Mouse (Mus musculus) liver, embryonic 15.5 days (tissue): ENCODE results near the gene Fam161a. TPM values are rescaled to one million over a fixed set of nuclear protein-coding genes. Genes with fewer than 3 reads are reported as not detected.

ENCODE experiments used
- ATAC-seq: fragments of 200-750 bp; cut with Nextera tagmentation; 2 replicates; pipeline ENCODE4 v1.8.0; 2017; ENCODE audit warnings: moderate number of reproducible peaks, mild to moderate bottlenecking, moderate library complexity; ENCODE audit not compliant: insufficient read depth
- H3K27ac ChIP-seq: fragments of 300-500 bp; sonication (generic); replicated peaks from 2 replicates; pipeline ENCODE4 v1.5.1; 2015; ENCODE audit warnings: mild to moderate bottlenecking, inconsistent platforms
- H3K27me3 ChIP-seq: fragments of 300-500 bp; sonication (generic); 2 replicates; pipeline ENCODE4 v1.6.1; 2015; ENCODE audit warnings: mild to moderate bottlenecking, inconsistent platforms
- H3K36me3 ChIP-seq: fragments of 300-500 bp; sonication (generic); replicated peaks from 2 replicates; pipeline ENCODE4 v1.6.1; 2015; ENCODE audit warnings: moderate library complexity, mild to moderate bottlenecking, inconsistent platforms
- H3K4me1 ChIP-seq: fragments of 300-500 bp; sonication (generic); replicated peaks from 2 replicates; pipeline ENCODE4 v1.6.1; 2015; ENCODE audit warnings: inconsistent platforms
- H3K4me2 ChIP-seq: fragments of 300-500 bp; sonication (generic); 2 replicates; pipeline ENCODE4 v1.6.1; 2015; ENCODE audit warnings: moderate library complexity, mild to moderate bottlenecking, inconsistent platforms
- H3K4me3 ChIP-seq: fragments of 300-500 bp; sonication (generic); replicated peaks from 2 replicates; pipeline ENCODE4 v1.5.1; 2015; ENCODE audit warnings: mild to moderate bottlenecking, inconsistent platforms
- H3K9ac ChIP-seq: fragments of 300-500 bp; sonication (generic); 2 replicates; pipeline ENCODE4 v1.6.1; 2015; ENCODE audit warnings: moderate library complexity, mild to moderate bottlenecking, inconsistent platforms
- H3K9me3 ChIP-seq: fragments of 300-500 bp; sonication (generic); replicated peaks from 2 replicates; pipeline ENCODE4 v1.6.1; 2016; ENCODE audit warnings: inconsistent platforms
- WGBS: fragments of 180-500 bp; shearing (Covaris S2); methylation state at CpG from one replicate; pipeline ENCODE4 v1.1.7; 2015; ENCODE audit warnings: mixed read lengths; ENCODE audit not compliant: insufficient replicate concordance; 5-methylcytosine and 5-hydroxymethylcytosine counted together
- polyA plus RNA-seq: library from polyadenylated mRNA; unstranded; fragments of >200 nt; fragmentation: Nextera tagmentation; extraction: Ambion mirVana; gene quantifications from 2 replicates; pipeline ENCODE4 v1.2.1, GENCODE M21; 2015

Fam161a gene
- polyA plus RNA-seq, 1 experiment from 2014 or later, result 1.4 TPM

DNA sequence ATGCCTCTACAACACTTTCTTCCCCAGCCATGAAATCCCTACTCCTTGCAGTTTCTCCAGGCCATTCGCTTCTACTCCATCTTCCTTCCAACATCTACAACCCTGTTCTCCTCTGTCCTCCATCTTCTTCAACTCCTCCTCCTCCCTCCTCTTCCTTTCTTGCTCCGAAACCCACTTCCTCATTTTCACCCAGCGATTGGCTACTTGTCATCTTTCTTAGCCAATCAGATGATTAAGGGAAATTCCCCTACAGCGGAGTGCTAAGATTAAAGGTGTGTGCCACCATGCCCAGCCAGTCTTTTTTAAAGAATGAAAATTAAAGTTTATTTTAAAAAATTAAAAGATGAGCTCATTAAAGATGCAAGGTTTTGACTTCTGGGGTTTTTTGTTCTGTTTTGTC lies 10.6 kb downstream of the Fam161a start:
- Histone ChIP-seq H3K4me1 (no peaks in the 10 kb centered on the region), H3K27ac (no peak overlapping the region), H3K4me3 (no peak overlapping the region), H3K4me2 (no peak overlapping the region), H3K27me3 (no peaks in the 10 kb centered on the region), H3K9ac (no peak overlapping the region), H3K36me3 (no peaks in the 10 kb centered on the region), H3K9me3 (no peaks in the 10 kb centered on the region)
- ATAC-seq, result no peak
- 61% methylated on average over 4 of the region's 4 CpGs for WGBS

DNA sequence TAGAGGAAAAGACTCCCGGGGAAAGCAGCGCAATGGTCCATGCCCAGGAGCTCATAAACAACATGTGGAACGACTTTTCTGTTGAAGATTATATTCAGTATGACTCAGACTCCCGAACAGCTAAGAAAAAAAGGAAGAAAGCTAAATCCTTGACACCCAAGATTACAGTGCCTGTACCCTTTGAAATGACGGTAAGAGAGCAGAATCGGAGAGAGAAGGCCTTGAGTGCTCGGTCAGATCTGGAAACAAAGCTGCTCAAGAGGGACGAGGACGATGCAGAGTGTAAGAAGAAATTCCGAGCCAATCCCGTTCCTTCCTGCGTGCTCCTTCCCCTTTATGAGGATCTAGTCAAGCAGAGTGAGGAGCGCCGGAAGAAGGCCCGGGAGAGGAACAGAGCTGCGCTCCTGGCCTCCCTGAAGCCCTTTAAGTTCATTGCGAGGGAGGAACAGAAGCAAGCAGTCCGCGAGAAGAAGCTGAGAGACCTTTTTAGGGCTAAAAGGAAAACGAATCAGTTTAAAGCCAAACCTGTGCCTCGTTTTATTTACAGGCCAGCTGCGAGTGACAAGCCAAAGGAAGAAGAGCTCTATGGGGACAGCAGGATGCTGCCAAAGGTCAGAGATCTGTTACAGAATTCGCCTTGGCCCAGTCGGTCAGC lies 12.9 kb downstream of the Fam161a start:
- Histone ChIP-seq H3K4me2 (no peak overlapping the region), H3K4me1 (no peaks in the 10 kb centered on the region), H3K27ac (no peak overlapping the region), H3K36me3 (no peaks in the 10 kb centered on the region), H3K4me3 (no peak overlapping the region), H3K9ac (no peak overlapping the region), H3K27me3 (no peaks in the 10 kb centered on the region), H3K9me3 (no peaks in the 10 kb centered on the region)
- 65% methylated on average over 24 of the region's 24 CpGs for WGBS
- no peak for ATAC-seq

DNA sequence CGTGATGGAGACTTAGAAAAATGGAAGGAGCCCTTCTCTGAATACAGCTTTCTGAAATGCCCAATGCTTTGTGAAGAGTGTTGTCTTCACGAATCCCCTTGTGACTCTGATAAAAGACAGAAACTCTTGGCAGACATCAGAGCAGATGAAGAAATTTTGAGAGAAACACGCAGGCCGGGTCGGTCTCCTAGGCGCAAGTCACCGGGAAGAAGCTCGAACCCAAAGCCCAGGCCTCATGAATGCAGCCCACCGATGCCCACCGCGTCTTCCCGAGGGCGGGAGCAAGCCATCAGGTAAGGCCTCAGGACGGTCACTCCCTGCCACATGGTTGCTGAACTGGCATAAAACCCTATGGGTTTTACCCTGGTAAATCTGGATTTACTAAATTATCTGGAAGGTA lies 13.5 kb downstream of the Fam161a start:
- Histone ChIP-seq H3K27me3 (no peaks in the 10 kb centered on the region), H3K27ac (no peak overlapping the region), H3K4me3 (no peak overlapping the region), H3K4me2 (no peak overlapping the region), H3K9ac (no peak overlapping the region), H3K36me3 (no peaks in the 10 kb centered on the region), H3K4me1 (no peaks in the 10 kb centered on the region), H3K9me3 (no peaks in the 10 kb centered on the region)
- WGBS, result 82% methylated on average over 14 of the region's 14 CpGs
- no peak for ATAC-seq

DNA sequence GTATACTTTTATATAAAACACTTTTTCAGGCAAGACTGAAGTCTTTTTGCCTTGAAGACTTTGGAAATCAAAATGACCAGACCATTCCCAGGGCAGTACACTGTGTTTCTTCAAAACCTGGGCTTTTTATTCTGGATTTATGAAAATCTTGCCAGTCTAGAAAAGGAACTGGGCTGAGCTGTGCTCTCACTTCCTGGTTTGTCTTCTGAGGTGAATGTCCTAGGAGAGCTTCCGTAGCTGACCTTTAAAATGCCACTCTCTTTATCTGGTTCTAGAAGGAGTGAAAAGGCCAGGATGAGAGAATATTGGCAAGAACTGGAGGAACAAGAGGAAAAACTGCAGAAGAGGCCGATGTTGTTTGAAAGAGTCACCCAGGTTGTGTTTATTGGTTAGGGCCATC lies 15.8 kb downstream of the Fam161a start:
- Histone ChIP-seq H3K27ac (no peak overlapping the region), H3K4me1 (no peaks in the 10 kb centered on the region), H3K36me3 (no peaks in the 10 kb centered on the region), H3K9me3 (no peaks in the 10 kb centered on the region), H3K9ac (no peak overlapping the region), H3K4me2 (no peak overlapping the region), H3K4me3 (no peak overlapping the region), H3K27me3 (no peaks in the 10 kb centered on the region)
- no peak for ATAC-seq
- WGBS, result 88% methylated on average over 2 of the region's 2 CpGs

DNA sequence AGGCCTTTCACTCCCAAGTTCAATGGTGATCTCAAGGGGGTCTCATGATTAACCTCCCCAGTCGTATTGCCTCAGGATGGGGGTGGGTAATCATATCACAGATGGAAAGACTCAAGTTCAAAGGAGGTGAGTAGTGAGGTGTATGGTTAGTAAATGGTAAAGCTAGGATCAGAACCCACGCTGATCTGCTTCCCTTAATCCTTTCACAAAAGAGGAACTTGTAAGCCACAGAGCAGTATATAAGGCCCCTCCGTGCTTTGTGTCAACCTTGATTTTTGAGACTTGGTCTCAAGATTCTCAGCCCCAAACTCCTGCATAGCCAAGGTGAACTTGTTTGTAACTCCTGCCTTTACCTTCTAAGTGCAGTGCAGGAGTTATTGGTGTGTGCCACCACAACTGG lies 16.8 kb downstream of the Fam161a start:
- Histone ChIP-seq H3K4me2 (no peak overlapping the region), H3K27ac (no peak overlapping the region), H3K36me3 (no peaks in the 10 kb centered on the region), H3K4me3 (no peak overlapping the region), H3K4me1 (no peaks in the 10 kb centered on the region), H3K27me3 (no peaks in the 10 kb centered on the region), H3K9me3 (no peaks in the 10 kb centered on the region), H3K9ac (no peak overlapping the region)
- ATAC-seq, result no peak
- 26% methylated on average over 3 of the region's 3 CpGs for WGBS

DNA sequence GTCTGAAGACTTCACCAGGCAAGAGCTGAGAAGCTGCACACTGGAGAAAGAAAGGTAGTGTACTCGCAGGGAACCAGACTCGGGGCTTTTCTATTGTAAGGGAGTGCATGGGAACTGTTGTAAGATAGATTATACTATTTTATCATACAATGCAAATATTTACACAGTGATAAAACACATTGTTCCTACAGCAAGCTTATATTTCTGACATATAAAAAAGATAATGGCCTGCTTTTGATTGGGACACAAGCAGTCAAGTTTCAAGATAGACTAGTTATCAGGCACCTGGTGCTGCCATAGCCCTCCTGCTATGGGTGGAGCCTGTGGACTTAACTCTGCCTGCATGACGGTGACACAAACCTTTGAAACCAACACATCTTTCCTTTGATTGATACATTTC lies 21.6 kb downstream of the Fam161a start:
- Histone ChIP-seq H3K36me3 (no peaks in the 10 kb centered on the region), H3K4me2 (no peak overlapping the region), H3K27ac (no peak overlapping the region), H3K4me1 (no peaks in the 10 kb centered on the region), H3K27me3 (no peaks in the 10 kb centered on the region), H3K9me3 (no peaks in the 10 kb centered on the region), H3K9ac (no peak overlapping the region), H3K4me3 (no peak overlapping the region)
- ATAC-seq, result no peak
- 15% methylated on average over 3 of the region's 3 CpGs for WGBS

DNA sequence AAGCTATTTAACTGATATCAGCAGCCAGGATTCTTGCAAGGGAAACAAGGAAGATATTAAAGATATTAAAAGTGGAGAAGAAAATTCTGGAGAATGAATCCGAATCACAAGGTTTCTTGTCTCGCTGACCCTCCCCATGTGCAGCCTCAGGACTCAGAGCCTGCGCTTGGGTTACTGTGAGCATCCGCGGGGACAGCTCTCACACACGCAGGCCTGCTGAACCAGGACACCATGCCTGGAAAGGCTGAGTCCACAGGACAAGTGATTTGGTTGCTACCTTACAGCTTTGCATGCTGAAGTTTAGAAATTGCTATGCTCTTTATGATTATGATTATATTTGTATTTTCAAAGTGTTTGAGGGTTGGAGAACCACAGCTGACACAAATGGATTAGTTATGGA lies 22.1 kb downstream of the Fam161a start:
- 65% methylated on average over 6 of the region's 6 CpGs for WGBS
- Histone ChIP-seq H3K9ac (no peak overlapping the region), H3K9me3 (no peaks in the 10 kb centered on the region), H3K36me3 (no peaks in the 10 kb centered on the region), H3K4me3 (no peak overlapping the region), H3K4me2 (no peak overlapping the region), H3K4me1 (no peaks in the 10 kb centered on the region), H3K27ac (no peak overlapping the region), H3K27me3 (no peaks in the 10 kb centered on the region)
- ATAC-seq, result no peak

DNA sequence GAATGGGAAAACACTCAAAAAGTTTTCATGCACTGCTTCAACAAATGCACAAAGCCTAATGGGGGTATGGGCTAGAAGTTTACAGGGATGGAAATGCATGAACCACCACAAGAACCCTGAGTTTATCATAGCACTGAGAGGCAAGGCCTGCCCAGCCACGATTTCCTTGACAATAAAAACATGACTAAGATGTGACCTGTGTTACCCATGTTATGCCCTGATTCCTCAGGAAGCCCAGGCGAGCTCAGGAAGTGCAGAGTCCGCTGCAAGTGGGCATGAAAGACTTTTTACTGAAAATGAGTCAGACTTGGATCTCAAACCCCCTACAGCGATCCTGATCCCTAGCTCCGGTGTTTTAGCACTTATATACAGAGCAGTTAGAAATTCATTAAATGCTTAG lies 39.9 kb downstream of the Fam161a start:
- Histone ChIP-seq H3K9me3 (no peaks in the 10 kb centered on the region), H3K4me1 (no peaks in the 10 kb centered on the region), H3K9ac (no peak overlapping the region), H3K4me3 (no peak overlapping the region), H3K36me3 (no peaks in the 10 kb centered on the region), H3K27me3 (peaks cover 23% of the 10 kb centered on the region), H3K4me2 (no peak overlapping the region), H3K27ac (no peak overlapping the region)
- WGBS, result 35% methylated on average over 5 of the region's 5 CpGs
- ATAC-seq, result no peak

DNA sequence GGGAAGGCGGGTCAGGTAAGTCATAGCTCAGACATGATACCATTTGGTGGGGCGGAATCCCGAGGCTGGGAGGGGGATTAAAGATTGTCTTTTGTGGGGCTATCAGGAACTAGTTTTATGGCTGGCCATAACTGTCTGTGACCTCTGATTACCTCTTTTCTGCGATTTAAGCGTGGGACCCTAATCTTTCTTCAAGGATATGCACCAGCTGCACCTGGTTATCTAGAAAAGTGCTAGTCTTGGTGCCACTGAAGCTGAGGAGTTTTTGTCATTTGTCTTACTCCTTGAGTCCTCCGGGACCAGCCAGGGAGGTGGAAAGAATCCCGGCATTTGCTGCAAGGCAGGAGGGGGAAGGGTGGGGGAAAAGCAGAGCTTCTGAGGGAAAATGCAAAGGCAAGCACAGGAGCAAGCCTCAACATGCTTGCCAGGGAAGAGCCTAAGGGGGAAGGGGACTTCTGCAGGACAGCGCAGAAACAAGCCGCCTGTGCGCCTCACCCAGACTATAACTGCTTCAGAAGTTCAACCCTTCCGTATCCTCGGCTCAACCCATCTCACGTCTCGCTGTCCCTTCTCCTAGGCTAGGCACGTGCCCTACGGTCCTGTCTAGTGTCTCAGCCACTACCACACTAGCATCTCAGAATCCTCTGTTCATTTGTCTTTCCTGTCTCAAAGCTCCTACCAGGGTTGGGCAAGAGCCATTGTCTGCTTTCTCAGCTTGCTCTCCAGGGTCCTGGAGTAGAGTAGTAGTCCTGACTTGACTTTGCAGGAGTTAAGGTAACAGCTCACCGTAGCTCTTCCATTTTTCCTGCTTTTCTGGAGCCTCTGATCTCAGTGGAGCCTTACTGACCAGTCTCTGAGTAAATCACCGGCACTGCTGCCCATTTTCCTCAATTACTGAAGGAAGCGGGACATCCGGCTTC lies 40.6 kb downstream of the Fam161a start:
- 21% methylated on average over 20 of the region's 20 CpGs for WGBS
- H3K4me1 ChIP-seq, result no peaks in the 10 kb centered on the region
- no peaks in the 10 kb centered on the region for H3K9me3 ChIP-seq
- H3K36me3 ChIP-seq, result no peaks in the 10 kb centered on the region
- H3K27me3 ChIP-seq, result peaks cover 23% of the 10 kb centered on the region
- H3K4me2 ChIP-seq, result no peak overlapping the region
- ATAC-seq, result no peak
- no peak overlapping the region for H3K9ac ChIP-seq
- H3K27ac ChIP-seq, result no peak overlapping the region
- H3K4me3 ChIP-seq, result no peak overlapping the region

DNA sequence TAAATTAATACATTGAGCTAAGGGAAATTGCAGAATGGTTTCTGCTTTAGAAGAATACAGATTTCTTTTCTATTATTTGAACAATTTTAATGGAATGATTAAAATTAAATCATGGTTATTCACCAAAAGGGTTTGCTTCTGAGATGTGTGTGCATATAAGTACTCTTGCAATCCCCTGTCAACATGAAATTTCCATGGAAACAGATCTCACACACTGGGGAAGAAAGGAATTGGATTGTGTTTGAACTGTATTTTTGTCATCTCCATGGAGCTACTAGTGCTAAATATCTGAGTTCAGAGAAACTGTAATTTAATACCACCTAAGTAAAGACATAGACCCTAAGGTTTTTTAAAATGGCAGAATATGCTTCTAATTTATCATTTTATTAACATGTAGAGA lies 42.3 kb downstream of the Fam161a start:
- no peaks in the 10 kb centered on the region for H3K4me1 ChIP-seq
- H3K4me2 ChIP-seq, result no peak overlapping the region
- H3K27me3 ChIP-seq, result peaks cover 23% of the 10 kb centered on the region
- no peak overlapping the region for H3K4me3 ChIP-seq
- ATAC-seq, result no peak
- no peaks in the 10 kb centered on the region for H3K36me3 ChIP-seq
- H3K27ac ChIP-seq, result no peak overlapping the region
- no peaks in the 10 kb centered on the region for H3K9me3 ChIP-seq
- no peak overlapping the region for H3K9ac ChIP-seq

DNA sequence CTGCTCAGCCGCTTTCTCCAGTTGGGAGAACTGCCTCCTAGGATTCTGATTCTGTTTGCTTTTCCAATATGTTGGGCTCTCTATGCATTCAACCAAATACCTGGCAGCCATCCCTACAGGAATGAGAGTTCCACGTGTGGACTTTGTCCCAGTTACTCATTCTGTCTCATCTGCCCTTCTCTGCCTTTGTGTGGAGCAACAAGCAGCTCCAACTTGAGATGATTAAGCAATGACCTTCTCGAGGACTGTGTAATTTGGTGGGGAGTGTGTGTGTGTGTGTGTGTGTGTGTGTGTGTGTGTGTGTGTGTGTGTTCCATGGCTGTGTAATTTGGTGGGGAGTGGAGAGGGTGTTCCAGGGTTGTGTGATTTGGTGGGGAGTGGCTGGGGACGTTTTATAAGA lies 45.0 kb downstream of the Fam161a start:
- H3K9ac ChIP-seq, result no peak overlapping the region
- H3K4me3 ChIP-seq, result no peak overlapping the region
- WGBS, result 32% methylated on average over 4 of the region's 4 CpGs
- H3K36me3 ChIP-seq, result no peaks in the 10 kb centered on the region
- peaks cover 20% of the 10 kb centered on the region for H3K27me3 ChIP-seq
- no peaks in the 10 kb centered on the region for H3K4me1 ChIP-seq
- no peaks in the 10 kb centered on the region for H3K9me3 ChIP-seq
- ATAC-seq, result no peak
- no peak overlapping the region for H3K27ac ChIP-seq
- no peak overlapping the region for H3K4me2 ChIP-seq
